Comparison of ENCODE assay signal across 8 mouse cellular contexts in the genomic region with DNA sequence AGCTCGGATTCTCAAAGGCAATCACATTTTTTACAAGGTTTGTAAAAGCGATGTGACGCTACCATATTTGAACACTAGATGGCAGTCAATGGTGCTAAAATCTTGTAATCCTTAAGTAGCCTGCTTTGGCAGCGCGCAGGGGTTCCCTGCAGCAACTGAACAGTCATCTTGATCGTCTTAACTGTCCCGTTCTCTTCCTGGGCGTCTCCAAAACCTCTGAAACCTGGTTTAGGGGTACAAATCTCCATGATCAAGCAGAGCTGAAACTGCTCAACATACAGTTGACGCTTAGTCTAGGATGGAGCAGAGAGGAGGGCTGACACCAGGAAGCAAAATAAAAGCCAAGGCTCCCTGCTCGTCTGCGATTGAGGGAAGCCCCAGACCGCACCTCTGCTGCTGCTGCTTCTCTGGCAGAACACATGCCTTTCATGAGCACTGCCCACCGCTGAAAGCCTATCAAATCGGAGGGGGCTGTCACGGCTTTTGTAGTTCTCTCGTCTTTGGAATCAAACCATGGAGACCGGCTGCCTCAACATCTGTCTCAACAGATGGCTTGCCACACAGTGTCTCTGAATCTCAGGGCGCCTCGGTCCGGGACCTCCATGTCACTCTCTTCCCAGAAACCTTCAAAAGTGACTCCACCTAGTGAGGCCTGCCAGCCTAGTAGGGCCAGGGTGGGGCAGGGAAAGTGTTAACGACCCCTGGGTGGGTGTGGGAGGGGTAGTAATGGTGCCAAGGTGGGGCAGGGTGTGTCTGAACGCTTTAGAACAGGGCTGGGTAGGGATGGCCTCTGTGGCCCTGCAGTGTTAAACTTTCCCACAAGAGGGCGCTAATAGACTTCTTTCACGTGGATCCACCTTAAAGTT. TPM values are rescaled to one million over a fixed set of nuclear protein-coding genes. Genes with fewer than 3 reads are reported as not detected.
DNase-seq lines count a peak whose midpoint lies in the region; ATAC-seq and TF ChIP-seq lines count a peak whose summit lies in the region.

No protein-coding gene starts in this region.

- H3K27me3 ChIP-seq in forebrain, embryonic 15.5 days: no peaks in the 10 kb centered on the region

- peak; percentile 78 for TF ChIP-seq CTCF in lung, adult 2 months (IDR thresholded peaks at IDR 0.05; ENCODE audit: insufficient read depth, low read length)

- no peaks in the 10 kb centered on the region for H3K36me3 ChIP-seq in ES-E14 (ENCODE audit: control insufficient read depth, insufficient read depth, low read length, poor library complexity, severe bottlenecking)
- H3K36me3 ChIP-seq in forebrain, embryonic 15.5 days: no peaks in the 10 kb centered on the region

- H3K4me3 ChIP-seq in ES-E14 (ENCODE audit: insufficient read depth in 1 of 2, low read depth in 1 of 2, low read length in 2 of 2, poor library complexity in 1 of 2, severe bottlenecking in 1 of 2): peak overlapping the region; percentile 51 to 80
- peak overlapping the region; percentile 41 for H3K4me3 ChIP-seq in forebrain, embryonic 15.5 days
- peak overlapping the region; percentile 62 for H3K4me3 ChIP-seq in lung, adult 2 months (replicated peaks; ENCODE audit: extremely low read depth, low read depth, low read length)

- no peaks in the 10 kb centered on the region for H3K9me3 ChIP-seq in ES-E14 (ENCODE audit: control insufficient read depth, insufficient read depth, low read depth, low read length)
- H3K9me3 ChIP-seq in forebrain, embryonic 15.5 days: no peaks in the 10 kb centered on the region

- H3K27ac ChIP-seq in ES-E14 (ENCODE audit: insufficient read depth, low read depth, low read length, poor library complexity, severe bottlenecking): no peak overlapping the region
- peak overlapping the region; percentile 80 for H3K27ac ChIP-seq in forebrain, embryonic 15.5 days (replicated peaks)

- peak overlapping the region; percentile 36; the same call in 1 of the 2 replicates for H3K9ac ChIP-seq in ES-E14 (ENCODE audit: insufficient read depth, low read depth, low read length, poor library complexity, severe bottlenecking)
- H3K9ac ChIP-seq in forebrain, embryonic 15.5 days (replicated peaks): peak overlapping the region; percentile 44

- TF ChIP-seq POLR2A in lung, adult 2 months (IDR thresholded peaks at IDR 0.05; ENCODE audit: borderline replicate concordance, extremely low read depth, low read depth, low read length): no peak

- intact Hi-C loops in heart, postnatal 25 days (cut with DNase I): loop anchor here (1.0 to 10.0 kb wide), 3 partner anchors 128 to 371 kb away; no protein-coding TSS in a partner anchor

- DNase-seq in ES-E14 (ENCODE audit: low read depth, low spot score): peak; percentile 87
- peak; percentile 78 for DNase-seq in cerebellum, adult 11 months
- peak; percentile 27 for DNase-seq in heart, postnatal 25 days (ENCODE audit: low spot score)
- DNase-seq in layer of hippocampus, adult 18-20 months (ENCODE audit: low spot score in 2 of 2): peak; percentile 55 to 93
- DNase-seq in lung, adult 2 months: peak; percentile 72
- peak; percentile 39 to 63 for DNase-seq in thymus, adult 18-20 months

- under 1% methylated on average over 24 of the region's 24 CpGs for WGBS in forebrain, embryonic 15.5 days
- 1% methylated on average over 24 of the region's 24 CpGs for WGBS in lung, adult 2 months

- peak overlapping the region; percentile 80 for H3K4me2 ChIP-seq in forebrain, embryonic 15.5 days (replicated peaks)

- ATAC-seq in forebrain, embryonic 15.5 days (replicated peaks): peak; percentile 86
- peak; percentile 85 for ATAC-seq in neutrophil, adult 5-6 weeks (ENCODE audit: extremely low read depth, insufficient number of reproducible peaks, low FRiP score, poor library complexity, severe bottlenecking)

- in situ Hi-C loops in ES-E14 (cut with MboI; ENCODE audit: low sequenced_read_pairs in 2 of 2, unreplicated experiment in 2 of 2): loop anchor here (5.0 to 10.0 kb wide), 2 partner anchors 373 to 375 kb away; no protein-coding TSS in a partner anchor

- no peaks in the 10 kb centered on the region for H3K4me1 ChIP-seq in ES-E14 (ENCODE audit: control insufficient read depth in 2 of 2, insufficient read depth in 2 of 2, low read length in 2 of 2, poor library complexity in 1 of 2)
- peaks cover 6% of the 10 kb centered on the region for H3K4me1 ChIP-seq in forebrain, embryonic 15.5 days
- no peaks in the 10 kb centered on the region; the same call in 1 of the 2 replicates for H3K4me1 ChIP-seq in lung, adult 2 months (ENCODE audit: control insufficient read depth, insufficient read depth, low read length)

TF ChIP-seq in ES-E14, 5 proteins besides CTCF, POLR2A, EP300 and RAD21:
- TF ChIP-seq ZNF384 (IDR thresholded peaks at IDR 0.05; ENCODE audit: low read depth, low read length): no peak
- TF ChIP-seq MAFK (IDR thresholded peaks at IDR 0.05; ENCODE audit: insufficient read depth, low read depth, low read length): no peak
- no peak for TF ChIP-seq HCFC1 (IDR thresholded peaks at IDR 0.05; ENCODE audit: borderline replicate concordance, insufficient read depth, low read length)
- no peak for TF ChIP-seq CHD2 (IDR thresholded peaks at IDR 0.05; ENCODE audit: low read depth, low read length)
- TF ChIP-seq ZC3H11A (IDR thresholded peaks at IDR 0.05; ENCODE audit: borderline replicate concordance, low read depth, low read length): no peak

RNA-seq across cellular contexts. Expression of a gene that starts 39.3 kb away (rescaled TPM):
- 55.9 and 58.0 TPM in 2 replicates for total RNA-seq in ES-E14 (2012; rRNA removed)
- 47.7 and 52.2 TPM in 2 replicates for polyA plus RNA-seq in forebrain, embryonic 15.5 days (2015; fragmentation: Nextera tagmentation; extraction: Ambion mirVana)
- 10 to 100 TPM; 11.0 to 12.9 TPM for total RNA-seq in heart, postnatal 25 days (2021)
- total RNA-seq in layer of hippocampus, adult 18-20 months (2021): 10 to 100 TPM; 20.4 to 23.3 TPM
- polyA plus RNA-seq in lung, adult 2 months (2012; rRNA removed): 4.7 and 11.2 TPM in 2 replicates
- 24.6 and 25.9 TPM in 2 replicates for total RNA-seq in neutrophil, adult 5-6 weeks (2017)

Comparison
In these comparisons a context has a peak if more than half of its experiments do, and no peak if none do; other contexts are left out.
1. DNase-seq: peak in every context shown above with its lines; median percentile 87 in ES-E14; 78 in cerebellum, adult 11 months; 74 in layer of hippocampus, adult 18-20 months; 72 in lung, adult 2 months; 51 in thymus, adult 18-20 months; 27 in heart, postnatal 25 days.